Mouse (Mus musculus): Measurements from ENCODE around the gene Wdr25. TPM values are rescaled to one million over a fixed set of nuclear protein-coding genes. Genes with fewer than 3 reads are reported as not detected.

The Wdr25 gene
- polyA plus RNA-seq, 1 experiment: 4.6 TPM

DNA sequence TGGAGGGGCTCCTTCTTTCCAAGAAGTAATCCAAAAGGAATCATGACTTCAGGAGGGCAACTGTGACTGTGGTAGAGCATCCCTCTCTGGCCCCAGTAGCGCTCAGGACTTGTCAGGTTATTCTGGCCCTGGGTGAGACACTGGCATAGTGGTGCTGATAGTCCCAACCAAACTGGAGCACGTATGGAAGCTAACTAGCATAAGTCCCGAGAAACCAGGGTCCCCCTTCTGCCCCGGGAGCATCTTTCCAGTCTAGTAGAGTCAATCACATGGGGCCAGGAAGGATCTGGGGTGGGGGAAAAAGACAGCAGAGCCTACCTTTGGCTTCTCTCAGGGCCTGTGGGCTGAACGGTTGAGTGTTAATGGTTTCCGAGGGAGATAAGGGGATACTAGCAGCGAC is 175.3 kb downstream of the Wdr25 start:
- H3K27ac ChIP-seq (ENCODE audit: insufficient read depth, low read depth, low read length): no peak overlapping the region
- no peak for TF ChIP-seq CTCF (IDR thresholded peaks at IDR 0.05; ENCODE audit: low read depth, low read length)
- TF ChIP-seq POLR2A (IDR thresholded peaks at IDR 0.05; ENCODE audit: borderline replicate concordance, low read depth, low read length): no peak
- 0 out of 2 replicates have a peak, but pooled peaks cover 1% of the 10 kb centered on the region for H3K4me1 ChIP-seq (ENCODE audit: control insufficient read depth, insufficient read depth, low read length)
- no peak overlapping the region for H3K4me3 ChIP-seq (ENCODE audit: insufficient read depth, low read length)

GRCm38 (mm10) chr12:109069751-109070150 is 176.3 kb downstream of the Wdr25 start:
- TF ChIP-seq CTCF (IDR thresholded peaks at IDR 0.05; ENCODE audit: low read depth, low read length) (no peak), POLR2A (IDR thresholded peaks at IDR 0.05; ENCODE audit: borderline replicate concordance, low read depth, low read length) (no peak)
- Histone ChIP-seq H3K4me3 (ENCODE audit: insufficient read depth, low read length) (no peak overlapping the region), H3K4me1 (ENCODE audit: control insufficient read depth, insufficient read depth, low read length) (0 out of 2 replicates have a peak, but pooled peaks cover 3% of the 10 kb centered on the region), H3K27ac (ENCODE audit: insufficient read depth, low read depth, low read length) (no peak overlapping the region)

- Histone ChIP-seq H3K4me1 (ENCODE audit: control insufficient read depth, insufficient read depth, low read length) (0 out of 2 replicates have a peak, but pooled peaks cover 3% of the 10 kb centered on the region), H3K27ac (ENCODE audit: insufficient read depth, low read depth, low read length) (no peak overlapping the region), H3K4me3 (ENCODE audit: insufficient read depth, low read length) (no peak overlapping the region)
- TF ChIP-seq POLR2A (IDR thresholded peaks at IDR 0.05; ENCODE audit: borderline replicate concordance, low read depth, low read length) (no peak), CTCF (IDR thresholded peaks at IDR 0.05; ENCODE audit: low read depth, low read length) (no peak)
Measured at GRCm38 (mm10) chr12:109071248-109071647, 177.8 kb downstream of the Wdr25 start.

DNA sequence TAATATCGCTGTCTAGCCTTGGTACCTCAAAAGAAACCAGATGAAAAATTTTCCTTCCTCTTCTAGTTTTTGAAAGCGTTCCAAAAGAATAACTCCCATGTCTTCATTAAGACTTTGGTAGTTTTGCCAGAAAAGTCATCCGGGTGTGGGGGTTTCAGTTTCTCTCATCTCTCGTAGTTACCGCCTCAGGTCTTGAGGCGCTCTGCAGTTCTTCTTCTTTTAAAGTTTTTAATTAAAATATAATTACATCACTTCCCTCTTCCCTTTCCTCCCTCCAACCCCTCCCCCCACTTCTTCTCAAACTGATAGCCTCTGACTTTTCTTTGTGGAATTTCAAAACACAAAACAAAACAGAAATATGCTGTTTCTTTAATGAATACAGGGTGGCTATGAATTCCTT is 180.7 kb downstream of the Wdr25 start:
- Histone ChIP-seq H3K4me3 (ENCODE audit: insufficient read depth, low read length) (no peak overlapping the region), H3K4me1 (ENCODE audit: control insufficient read depth, insufficient read depth, low read length) (0 out of 2 replicates have a peak, but pooled peaks cover 3% of the 10 kb centered on the region), H3K27ac (ENCODE audit: insufficient read depth, low read depth, low read length) (no peak overlapping the region)
- TF ChIP-seq CTCF (IDR thresholded peaks at IDR 0.05; ENCODE audit: low read depth, low read length) (no peak), POLR2A (IDR thresholded peaks at IDR 0.05; ENCODE audit: borderline replicate concordance, low read depth, low read length) (no peak)

GRCm38 (mm10) chr12:109074777-109075285 is 181.4 kb downstream of the Wdr25 start:
- Histone ChIP-seq H3K27ac (ENCODE audit: insufficient read depth, low read depth, low read length) (no peak overlapping the region), H3K4me3 (ENCODE audit: insufficient read depth, low read length) (no peak overlapping the region), H3K4me1 (ENCODE audit: control insufficient read depth, insufficient read depth, low read length) (0 out of 2 replicates have a peak, but pooled peaks cover 3% of the 10 kb centered on the region)
- no peak for TF ChIP-seq CTCF (IDR thresholded peaks at IDR 0.05; ENCODE audit: low read depth, low read length)
- TF ChIP-seq POLR2A (IDR thresholded peaks at IDR 0.05; ENCODE audit: borderline replicate concordance, low read depth, low read length): no peak

DNA sequence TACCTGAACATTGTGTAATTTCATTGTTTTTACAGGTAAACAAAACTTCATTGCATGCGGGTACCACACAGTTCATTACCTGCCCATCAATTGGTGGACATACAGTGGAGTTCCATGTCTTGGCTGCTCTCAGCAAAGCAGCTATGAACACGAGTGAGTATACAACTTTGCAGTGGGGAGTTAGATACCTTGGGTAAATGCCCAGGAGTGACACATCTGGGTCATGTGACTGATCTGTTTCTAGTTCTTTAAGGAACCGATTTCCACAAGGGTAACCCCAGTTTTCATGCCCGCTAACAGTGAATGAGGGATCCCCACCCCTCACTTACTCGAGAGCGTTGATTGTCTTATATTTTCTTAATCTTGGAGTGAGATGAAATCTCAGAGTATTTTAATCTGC is 183.6 kb downstream of the Wdr25 start:
- TF ChIP-seq CTCF (IDR thresholded peaks at IDR 0.05; ENCODE audit: low read depth, low read length): no peak
- TF ChIP-seq POLR2A (IDR thresholded peaks at IDR 0.05; ENCODE audit: borderline replicate concordance, low read depth, low read length): no peak
- no peak overlapping the region for H3K27ac ChIP-seq (ENCODE audit: insufficient read depth, low read depth, low read length)
- no peak overlapping the region for H3K4me3 ChIP-seq (ENCODE audit: insufficient read depth, low read length)
- H3K4me1 ChIP-seq (ENCODE audit: control insufficient read depth, insufficient read depth, low read length): 0 out of 2 replicates have a peak, but pooled peaks cover 3% of the 10 kb centered on the region

Other genes starting within 250 kb of the Wdr25 start
- gene Degs2, start 191.3 kb upstream of the Wdr25 start, polyA plus RNA-seq (2012; ENCODE audit: insufficient read depth, insufficient read length, missing spikeins): not detected in 2 replicates
- gene Yy1, start 100.7 kb upstream of the Wdr25 start, polyA plus RNA-seq (2012; ENCODE audit: insufficient read depth, insufficient read length, missing spikeins): 61.0 and 77.7 TPM in 2 replicates
- 0.47 and 0.68 TPM in 2 replicates for gene Slc25a29, start 57.7 kb upstream of the Wdr25 start, polyA plus RNA-seq (2012; ENCODE audit: insufficient read depth, insufficient read length, missing spikeins)
- gene Slc25a47, start 57.6 kb upstream of the Wdr25 start, polyA plus RNA-seq (2012; ENCODE audit: insufficient read depth, insufficient read length, missing spikeins): 0.82 and 1.2 TPM in 2 replicates
- 20.5 and 24.8 TPM in 2 replicates for gene Wars, start 543 bp downstream of the Wdr25 start, polyA plus RNA-seq (2012; ENCODE audit: insufficient read depth, insufficient read length, missing spikeins)
- not detected in 2 replicates for gene Begain, start 174.6 kb downstream of the Wdr25 start, polyA plus RNA-seq (2012; ENCODE audit: insufficient read depth, insufficient read length, missing spikeins)

Measured in bone marrow macrophage, adult 2 months (primary cell).